Mouse (Mus musculus) kidney, postnatal 10 days (tissue): Measurements from ENCODE around the gene Fam189a2.

Source experiments
- DNase-seq: peaks from one replicate; pipeline ENCODE4 v3.0.0; 2021; ENCODE audit warnings: mixed read lengths

The Fam189a2 gene

DNA sequence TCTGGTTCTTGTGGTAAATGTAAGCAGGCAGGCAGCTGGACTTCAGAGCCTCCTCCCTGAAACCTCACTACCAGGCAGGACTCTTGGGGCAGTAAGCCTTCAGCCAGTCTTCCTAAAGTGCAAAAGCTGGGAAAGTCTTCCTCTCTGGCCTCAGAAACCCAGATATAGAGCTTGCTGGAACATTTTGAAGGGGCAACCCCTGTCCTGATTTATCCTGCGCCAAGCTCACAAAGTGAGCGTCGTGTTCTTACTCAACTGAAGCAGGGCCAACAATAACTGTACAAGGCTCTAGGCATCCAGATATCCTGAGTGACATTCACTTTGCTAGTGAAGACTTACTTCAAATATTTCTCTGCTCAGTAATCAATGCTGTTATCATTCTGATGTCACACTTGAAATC lies 60.4 kb downstream of the Fam189a2 start:
- no peak for DNase-seq

DNA sequence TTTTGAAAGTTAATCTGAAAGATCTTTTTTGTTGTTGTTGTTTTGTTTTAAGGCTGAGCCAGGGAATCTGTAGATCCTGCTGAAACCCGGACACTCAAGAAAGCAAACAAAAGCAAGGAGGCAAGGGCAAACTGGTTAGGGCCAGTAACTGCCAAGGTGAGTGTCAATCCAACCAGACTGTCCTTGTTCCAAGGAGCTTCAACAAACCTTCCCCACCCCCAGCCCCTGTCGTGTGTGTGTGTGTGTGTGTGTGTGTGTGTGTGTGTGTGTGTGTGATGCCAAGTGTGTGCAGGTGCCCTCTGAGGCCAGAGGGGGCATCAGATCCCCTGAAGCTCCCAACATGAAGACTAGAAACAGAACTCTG lies 62.0 kb downstream of the Fam189a2 start:
- DNase-seq = no peak

DNA sequence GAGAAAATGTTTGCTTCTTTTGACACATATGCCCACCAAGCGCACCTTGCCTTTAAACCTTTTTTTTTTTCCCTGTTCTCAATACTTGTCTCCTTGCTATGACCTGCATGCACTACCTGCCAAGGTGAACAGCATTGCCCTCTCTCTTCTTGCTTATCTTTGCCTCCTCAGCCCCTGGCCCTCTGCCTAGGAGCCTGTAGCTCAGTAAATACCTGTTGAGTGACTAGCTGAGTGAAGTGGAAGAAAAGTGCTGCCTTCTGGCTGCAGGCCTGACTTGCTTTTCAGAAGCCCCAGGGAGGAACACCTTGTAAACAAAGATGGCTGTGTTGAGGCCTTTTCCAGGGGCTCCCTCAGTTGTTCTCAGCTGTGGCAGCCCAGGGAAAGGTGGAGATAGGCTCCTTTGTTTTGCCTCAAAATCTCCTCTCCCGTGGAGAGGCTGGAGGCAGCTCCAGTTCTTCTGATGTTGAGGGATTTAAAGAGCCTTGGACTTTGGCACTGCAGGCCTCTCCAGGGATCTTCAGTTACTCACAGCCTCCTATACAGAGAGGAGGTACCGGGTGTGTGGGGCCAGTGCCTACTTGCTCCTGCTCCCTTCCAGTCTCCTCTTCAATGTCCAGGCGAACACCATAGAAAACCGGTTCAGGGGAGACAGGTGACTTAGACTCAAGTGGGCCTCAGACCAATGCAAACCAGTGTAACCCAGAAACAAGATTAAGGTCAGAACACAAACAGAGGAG lies 62.5 kb downstream of the Fam189a2 start:
- DNase-seq = no peak

DNA sequence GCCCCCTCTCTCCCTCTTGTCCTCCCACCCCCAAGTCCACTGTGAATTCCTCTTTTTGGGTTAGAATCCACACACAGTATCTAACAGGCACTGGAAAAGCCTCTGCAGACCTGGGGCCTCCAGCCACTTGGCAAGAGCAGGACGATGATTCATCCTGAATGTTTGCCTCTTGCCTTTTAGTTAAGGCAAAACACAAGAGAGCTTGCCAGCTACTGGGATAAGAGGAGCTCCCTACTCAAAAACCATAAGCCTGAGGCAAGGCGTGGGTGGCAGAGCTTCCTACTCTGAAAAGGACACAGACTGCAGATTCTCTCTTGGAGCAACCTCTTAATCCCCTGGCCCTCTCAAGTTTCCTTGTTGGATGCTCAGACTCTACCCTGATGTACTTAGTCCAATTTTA lies 63.7 kb downstream of the Fam189a2 start:
- DNase-seq = no peak

DNA sequence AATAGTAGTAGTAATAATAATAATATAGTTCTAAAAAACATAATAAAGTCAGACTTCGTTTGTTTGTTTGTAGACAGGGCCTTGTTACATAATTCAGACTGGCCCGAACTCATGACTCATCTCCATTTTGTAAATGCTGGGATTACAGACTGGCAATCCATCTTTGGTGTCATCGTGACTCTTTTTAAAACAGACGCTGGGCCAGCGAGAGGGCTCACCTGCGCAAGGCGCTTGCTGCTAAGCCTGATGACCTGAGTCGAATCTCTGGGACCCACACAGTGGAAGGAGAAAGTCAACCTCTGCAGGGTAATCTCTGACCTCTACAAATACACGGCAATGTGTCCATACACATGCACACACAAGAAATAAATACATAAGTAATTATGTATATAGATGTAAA lies 64.4 kb downstream of the Fam189a2 start:
- DNase-seq = no peak

DNA sequence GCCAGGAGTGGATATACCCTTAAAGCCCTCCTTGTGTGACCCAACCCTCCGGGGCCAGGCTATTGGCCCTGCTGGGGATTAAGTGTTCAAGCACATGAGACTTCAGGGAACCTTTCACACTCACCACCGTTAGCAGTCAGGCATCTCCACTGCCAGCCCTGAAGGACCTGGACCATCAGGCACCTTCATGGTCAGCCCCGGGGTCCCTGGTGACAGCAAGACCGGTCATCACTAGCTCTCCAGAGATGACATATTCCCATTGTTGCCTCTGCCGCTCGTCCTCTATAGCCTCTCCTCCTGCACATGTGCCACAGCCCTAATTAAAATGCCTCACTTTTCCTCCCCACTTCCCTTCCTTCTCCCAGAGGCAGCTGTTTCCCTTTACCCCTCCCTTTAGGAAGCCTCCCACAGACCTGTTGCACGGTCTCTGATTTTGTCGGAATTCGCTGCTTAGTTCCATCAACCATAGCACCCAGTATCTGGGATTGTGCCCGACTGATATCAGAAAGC lies 66.4 kb downstream of the Fam189a2 start:
- DNase-seq = no peak

DNA sequence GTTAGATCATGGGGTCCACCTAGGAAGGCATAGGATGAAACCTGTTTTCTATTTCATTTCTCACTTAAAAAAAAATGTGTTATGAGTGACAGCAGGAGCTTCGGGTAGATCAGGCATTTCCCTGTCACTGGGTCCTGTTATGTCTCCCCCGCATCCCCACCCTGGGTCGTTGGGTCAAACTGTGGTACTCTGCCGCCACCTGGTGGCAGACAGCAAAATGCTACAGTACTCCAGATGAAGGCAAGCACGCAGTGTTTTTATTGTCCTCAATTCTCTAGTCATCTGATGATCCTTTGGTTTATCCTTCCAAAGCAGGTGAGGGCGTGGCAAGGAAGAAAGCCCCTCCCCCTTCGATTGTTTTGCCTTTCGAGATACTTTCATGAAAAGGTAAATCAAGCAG lies 69.3 kb downstream of the Fam189a2 start:
- DNase-seq = peak; percentile 81

DNA sequence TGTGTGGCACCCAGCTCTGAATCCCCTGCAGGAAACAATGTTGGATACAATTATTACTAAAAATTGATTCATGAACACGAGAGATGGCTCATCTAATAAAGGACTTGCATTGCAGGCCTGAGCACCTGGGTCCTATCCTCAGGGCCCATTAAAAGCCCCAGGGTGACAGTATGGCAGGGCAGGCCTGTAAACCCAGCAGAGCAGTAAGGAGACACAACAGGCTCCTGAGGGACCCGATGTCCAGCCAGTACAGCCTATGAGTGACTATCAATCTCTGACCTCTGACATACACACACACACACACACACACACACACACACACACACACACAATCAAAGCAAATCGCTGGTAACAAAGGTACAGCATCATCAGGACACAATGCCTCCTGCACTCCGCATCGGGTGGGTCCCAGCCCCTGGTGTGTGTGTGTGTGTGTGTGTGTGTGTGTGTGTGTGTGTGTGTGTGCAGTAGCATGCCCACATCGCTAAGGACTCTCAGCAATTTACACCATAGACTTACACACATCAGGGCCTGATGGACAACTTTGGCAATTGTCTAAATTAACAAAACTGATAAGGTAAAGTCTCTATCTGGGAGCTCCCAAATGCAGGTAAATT lies 69.9 kb downstream of the Fam189a2 start:
- no peak for DNase-seq

DNA sequence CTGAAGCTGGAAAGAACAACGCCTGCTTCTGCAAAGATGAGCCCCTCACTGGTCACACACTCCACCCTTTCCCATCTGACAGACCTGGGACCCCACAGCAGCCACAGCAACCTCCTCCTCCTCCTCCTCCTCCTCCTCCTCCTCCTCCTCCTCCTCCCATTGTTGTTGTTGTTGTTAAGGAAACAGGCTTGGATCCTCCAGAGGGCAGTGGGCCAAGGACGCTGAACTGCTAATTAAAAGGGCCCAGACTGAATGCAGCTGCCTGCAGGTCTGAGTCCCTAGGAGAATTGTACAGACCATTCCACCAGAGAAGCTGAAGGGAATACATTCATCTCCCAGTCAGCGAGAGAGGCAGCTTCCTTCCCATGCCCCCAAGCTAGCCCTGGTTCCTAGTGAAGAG lies 70.5 kb downstream of the Fam189a2 start:
- DNase-seq = peak; percentile 86

DNA sequence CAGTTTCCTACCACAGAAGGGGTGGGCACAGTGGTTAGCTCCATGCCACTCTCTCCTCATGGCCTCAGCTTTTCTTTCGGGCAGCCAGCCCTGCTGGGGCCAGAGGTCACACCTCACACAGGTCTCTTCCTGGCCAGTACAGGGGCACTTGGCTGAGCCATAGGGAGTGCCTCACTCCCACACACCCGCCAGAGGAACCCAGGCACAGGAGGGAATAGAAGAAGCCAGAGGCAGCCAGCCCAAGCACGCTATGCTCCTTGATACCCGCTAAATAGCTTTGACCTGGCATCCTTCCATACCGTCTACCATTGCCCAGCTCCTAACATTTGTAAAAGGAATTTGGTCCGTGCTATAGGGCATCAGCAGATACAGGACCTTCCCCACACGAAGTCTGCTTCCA lies 70.9 kb downstream of the Fam189a2 start:
- DNase-seq = peak; percentile 33

DNA sequence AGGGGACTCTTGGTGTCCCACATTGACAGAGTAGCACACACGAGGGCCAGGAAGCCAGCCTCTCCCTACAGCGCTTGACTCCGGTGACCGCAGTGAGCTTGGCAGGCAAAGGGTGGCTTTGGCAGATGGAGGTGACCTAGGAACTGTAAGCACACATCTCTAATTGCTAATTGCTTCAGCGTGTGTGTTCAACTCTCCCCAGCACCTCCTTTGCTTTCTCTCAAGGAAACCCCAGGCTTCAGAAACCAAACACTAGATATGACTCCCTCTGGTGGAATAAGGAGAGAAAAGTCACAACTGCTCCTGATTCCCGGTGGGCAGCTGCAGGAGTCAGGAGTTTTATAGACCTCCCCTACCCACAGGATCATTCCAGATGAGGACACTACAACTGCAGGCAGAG lies 71.9 kb downstream of the Fam189a2 start:
- DNase-seq = no peak

DNA sequence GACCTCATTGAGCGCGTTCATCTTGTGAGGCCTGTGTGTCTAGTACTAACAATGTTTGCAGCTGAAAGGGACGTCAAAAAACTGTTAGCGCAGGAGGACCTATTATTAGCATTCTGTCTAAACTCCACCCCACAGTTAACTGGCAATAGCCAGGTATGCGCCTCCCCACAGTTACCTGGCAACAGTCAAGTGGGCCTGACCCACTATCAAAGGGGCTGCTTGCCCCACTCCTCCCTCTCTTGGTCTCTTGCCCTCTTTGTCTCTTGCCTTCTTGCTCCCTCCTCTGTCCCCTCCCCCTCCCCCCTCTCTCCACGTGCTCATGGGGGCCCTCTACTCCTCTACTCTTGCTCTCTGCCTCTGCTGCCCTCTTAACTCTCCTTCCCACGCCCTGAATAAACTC lies 73.3 kb downstream of the Fam189a2 start:
- no peak for DNase-seq

DNA sequence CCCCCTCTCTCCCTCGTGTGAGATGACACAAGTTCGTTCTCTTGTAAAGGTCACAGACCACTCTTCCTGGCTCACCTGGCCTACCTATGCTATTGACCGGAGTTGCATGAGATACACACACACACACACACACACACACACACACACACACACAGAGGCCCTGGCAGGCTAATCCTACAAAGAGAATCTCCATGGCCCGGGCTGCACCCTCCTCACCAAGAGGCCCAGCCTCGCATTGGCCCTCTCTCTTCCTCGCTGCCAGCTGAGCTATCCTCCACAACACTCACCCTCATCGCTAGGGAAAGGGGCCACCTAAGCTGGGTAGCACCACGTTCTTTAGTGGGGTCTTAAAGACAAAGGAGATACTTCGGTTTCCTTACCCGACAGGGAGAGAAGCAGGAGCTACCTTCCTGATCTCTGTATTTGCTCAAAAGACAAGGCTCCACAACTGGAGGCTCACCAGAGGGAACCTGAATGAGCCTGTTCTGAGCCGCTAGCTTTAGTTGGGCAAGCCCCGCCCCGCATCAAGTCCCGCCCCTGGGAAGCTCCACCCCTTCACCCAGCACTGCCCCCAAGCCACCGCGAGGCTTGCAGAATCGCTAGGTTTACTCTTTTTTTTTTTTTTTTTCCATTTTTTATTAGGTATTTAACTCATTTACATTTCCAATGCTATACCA lies 74.4 kb downstream of the Fam189a2 start:
- peak; percentile 48 for DNase-seq

DNA sequence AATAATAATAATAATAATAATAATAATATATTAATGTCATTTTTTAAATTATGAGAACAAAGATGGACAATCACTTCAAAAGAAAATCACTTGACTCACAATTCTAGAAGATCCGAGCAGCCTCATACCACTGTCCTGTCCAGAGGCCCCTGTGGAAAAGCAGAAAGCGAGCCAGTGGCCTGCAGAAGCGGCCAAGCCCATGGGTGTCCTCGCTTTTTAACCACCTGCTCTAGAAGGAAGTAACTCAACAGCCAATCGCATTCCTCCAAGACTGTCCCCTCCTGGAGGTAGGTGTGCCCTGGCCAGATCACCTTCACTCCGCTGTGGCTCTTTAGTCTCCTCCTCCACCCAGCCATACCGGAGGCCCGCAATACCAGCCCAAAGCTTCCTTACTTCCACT lies 75.4 kb downstream of the Fam189a2 start:
- no peak for DNase-seq

DNA sequence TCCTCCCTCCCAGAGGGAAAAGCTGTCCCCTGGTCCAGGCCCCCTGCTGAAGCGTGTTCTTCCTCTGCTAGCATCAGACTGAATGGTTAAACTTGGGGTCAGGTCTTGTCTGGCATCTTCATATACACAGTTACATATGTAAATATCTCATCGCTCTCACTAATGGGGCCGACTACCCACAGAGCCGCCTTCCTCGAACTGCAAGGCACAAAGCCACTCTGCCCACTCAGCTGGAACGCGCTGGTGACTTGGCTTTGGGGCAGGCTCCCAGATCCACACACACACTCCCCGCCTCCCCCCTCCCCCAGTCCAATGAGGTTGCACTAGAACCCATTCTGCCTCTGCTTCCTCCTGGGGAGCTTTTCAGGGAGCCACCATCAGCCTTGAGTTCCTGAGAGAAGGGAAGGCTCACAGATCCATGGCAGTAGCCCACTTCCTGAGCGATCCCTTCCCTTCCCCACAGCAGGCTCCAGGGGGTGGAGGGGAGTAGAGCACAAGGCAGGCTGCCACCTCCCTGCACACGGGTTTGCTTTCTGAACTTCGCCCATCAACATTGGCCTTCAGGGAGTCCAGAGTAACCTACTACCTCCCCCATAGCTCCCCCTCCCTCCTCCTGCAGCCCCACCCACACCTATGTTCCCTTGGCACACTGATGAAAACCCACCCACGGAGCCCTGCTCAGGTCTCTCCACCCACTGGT lies 82.4 kb downstream of the Fam189a2 start:
- DNase-seq = peak; percentile 12

DNA sequence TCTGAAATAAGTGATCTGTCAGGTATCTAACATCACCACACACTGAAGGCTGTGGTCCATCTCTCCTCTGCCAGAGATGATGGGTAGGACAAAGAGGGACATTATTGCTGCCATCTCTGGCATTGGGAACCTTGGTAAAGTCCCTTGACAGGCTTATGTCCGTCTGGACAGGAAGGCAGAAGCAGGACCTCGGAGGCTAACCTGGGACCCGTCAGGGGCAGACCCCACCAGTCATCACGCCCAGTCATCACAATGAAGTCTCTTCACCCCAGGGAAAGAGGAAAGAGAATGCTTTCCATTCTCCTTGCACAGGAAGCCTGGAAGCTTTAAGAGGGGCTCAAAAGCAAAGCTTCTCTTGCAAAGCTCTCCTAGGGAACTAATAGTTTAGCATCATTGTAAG lies 82.9 kb downstream of the Fam189a2 start:
- no peak for DNase-seq

DNA sequence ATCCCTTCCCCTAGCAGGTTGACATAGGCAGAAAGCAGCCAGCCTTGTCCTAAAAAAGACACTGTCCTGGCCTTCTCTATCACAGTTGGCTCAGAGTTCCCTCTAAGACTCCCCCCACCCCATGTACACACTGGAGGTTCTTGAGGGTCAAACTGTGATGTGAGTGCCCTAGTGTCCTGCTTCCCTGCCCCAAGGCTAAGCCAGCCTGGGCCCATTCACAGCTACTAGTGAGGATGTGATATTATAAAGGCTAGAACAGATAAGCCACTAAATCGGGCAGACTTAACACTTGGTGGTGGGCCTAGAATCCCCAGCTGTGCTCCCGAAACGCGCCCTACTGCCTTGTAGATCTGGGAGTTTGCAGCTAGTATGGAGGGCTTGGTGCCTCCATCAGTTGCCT lies 84.1 kb downstream of the Fam189a2 start:
- no peak for DNase-seq

DNA sequence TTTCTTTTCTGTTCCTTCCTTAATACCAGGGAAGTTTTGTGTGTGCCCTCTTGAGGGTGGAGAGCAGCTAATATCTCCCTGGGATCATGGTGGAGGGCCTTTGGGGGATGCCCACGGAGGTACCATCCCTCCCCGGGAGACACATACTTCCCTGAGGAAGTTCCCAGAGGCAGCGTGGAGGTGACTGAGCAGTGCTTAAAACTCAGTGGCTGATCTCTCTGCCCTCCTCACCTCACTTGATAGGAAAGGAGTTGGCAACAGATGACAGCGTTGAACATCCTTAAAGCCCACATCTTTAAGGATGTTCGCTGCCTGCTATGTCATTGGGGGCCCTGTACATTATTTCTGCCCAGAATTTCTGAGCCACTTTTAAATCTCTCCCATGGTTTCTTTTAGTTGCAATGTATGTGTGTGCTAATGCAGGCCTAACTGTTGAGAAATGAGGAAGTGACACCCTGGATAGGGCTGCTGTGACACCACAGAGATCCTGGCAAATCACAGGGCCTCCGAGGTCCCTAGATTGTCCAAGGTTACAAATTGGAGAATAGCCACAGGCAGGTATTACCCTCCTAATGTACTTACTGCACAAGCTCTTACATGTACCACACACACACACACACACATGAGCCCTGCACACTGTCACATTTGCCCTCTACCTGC lies 84.7 kb downstream of the Fam189a2 start:
- DNase-seq = no peak

DNA sequence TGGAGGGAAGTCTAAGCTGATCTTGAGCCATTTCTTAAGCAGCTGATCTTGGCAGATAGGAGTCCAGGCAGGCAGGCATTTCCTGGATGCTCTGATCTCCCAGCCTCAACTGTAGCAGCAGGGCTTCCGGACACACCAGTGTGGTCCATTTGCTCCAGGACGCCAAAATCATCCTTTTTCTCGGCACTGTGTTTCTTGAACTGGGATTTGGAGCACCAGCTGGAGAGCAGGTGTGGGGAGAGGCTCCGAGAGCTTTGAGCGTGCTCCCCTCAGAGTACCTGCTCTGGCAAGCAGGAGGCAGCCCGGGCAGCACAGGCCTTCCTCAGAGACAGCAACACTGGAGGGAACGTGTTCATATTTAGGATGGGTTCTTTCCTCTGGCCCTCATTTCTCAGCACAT lies 87.9 kb downstream of the Fam189a2 start:
- DNase-seq = no peak

DNA sequence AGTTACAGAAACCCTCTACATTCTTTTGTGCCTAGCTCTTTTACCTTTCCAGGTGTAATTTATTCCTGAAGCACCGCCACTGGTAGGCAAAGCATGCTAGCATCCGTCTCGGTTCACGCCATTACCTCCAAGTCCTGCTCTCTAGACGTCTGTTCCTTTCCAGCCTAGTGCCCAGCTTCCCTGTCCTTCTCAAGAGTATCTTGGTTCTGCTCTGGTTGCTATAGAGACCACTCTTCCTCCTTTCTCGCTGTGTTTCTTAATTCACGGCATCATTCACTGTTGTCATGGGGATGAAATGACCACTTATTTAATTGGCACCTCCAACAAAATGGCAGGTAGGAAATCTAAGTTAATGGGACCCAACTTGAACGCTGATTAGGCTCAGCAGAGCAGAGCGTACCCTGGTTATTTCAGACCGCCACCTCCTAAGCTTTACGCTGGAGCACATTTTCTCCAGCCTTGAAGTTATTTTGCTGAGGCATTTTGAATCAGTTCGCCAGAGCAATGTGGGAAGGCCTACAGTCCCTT lies 89.3 kb downstream of the Fam189a2 start:
- DNase-seq = no peak

DNA sequence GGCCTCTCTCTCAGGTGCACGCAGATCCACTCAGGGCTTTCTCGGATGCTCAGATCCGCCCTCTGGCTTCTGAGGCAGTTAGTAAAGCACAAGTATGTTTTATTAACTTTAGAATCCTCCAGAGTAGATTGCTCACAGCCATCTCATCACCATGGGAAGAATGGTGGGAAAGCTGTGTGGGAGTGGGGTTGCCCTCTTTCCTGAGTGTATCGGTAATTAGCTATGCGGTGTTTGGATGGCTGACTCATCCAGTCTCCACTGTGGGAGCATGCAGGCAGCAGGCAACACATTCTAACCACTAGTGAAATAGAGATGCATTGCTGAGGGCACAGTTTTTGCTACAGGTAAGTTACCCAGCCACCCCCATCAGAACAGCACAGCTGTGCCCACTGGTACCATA lies 100.0 kb downstream of the Fam189a2 start:
- no peak for DNase-seq

DNA sequence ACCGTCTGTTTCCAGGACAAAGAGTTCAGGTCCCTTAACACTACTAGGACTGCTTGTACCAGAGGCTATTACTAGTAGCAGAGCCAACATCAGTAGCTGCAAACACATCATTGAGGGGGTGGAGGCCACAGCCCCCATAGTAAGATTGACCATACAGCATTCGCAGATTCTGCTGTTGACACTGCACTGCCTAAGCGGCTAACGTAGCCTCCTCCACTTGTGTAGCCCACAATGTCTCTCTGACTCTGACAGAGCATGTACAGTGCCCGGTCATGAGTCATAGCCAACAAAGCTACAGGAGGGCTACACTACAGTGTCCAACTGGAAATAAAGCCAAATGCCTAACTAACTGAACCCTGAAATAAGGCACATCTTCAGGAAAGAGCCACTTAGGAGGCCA lies 105.3 kb downstream of the Fam189a2 start:
- DNase-seq = no peak

DNA sequence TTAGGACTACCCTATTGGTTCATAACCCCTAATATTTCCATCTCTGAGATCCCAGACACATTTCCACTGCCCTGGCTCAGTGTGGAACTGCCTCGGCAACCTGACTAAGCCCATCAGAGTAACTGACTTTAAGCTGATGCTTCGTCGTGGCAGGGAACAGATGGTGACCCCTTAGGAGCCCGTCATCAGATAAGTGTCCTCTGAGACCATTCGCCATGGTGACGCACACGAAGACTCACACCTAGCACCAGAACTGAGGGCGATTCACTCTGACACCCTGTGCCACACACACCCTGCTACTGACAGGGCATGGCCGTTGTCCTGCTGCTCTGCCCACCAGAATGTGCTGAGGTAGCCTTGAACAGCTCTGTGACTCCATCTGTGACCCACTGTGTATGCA lies 106.0 kb downstream of the Fam189a2 start:
- DNase-seq = no peak
